Mouse (Mus musculus) stomach, embryonic 14.5 days (tissue): ENCODE results near the gene Atf7ip2. TPM values are rescaled to one million over a fixed set of nuclear protein-coding genes. Genes with fewer than 3 reads are reported as not detected.

Source experiments
- microRNA-seq: library from miRNA; unstranded; fragments of <30 nt; microRNA quantifications from one replicate; pipeline ENCODE4, GENCODE M21; 2016
- polyA plus RNA-seq: library from polyadenylated mRNA; unstranded; fragments of >200 nt; fragmentation: Nextera tagmentation; extraction: Ambion mirVana; gene quantifications from 2 replicates; pipeline ENCODE4 v1.2.1, GENCODE M21; 2014

Atf7ip2 gene
- polyA plus RNA-seq, 1 experiment from 2014 or later: 1.0 TPM

Small RNA genes within 50 kb of the gene (microRNA-seq; reads per million reads assigned to microRNA genes)
- gene Gm22932: not detected

Other genes starting within 250 kb of the Atf7ip2 start
- gene Grin2a, start 197.2 kb upstream of the Atf7ip2 start, polyA plus RNA-seq: 0.77 and 0.85 TPM in 2 replicates
- 0.33 TPM in 1 of 2 replicates, not detected in the other for gene Rpl39l, start 22.5 kb upstream of the Atf7ip2 start, polyA plus RNA-seq
- gene Emp2, start 121.3 kb downstream of the Atf7ip2 start, polyA plus RNA-seq: 26.6 and 31.3 TPM in 2 replicates
- gene Tekt5, start 202.8 kb downstream of the Atf7ip2 start, polyA plus RNA-seq: 0.70 and 1.0 TPM in 2 replicates
- 56.1 and 59.1 TPM in 2 replicates for gene Nubp1, start 219.2 kb downstream of the Atf7ip2 start, polyA plus RNA-seq